Mouse (Mus musculus) left cerebral cortex, postnatal 10 days (tissue): ENCODE measurements around the gene Cfap43. TPM values are rescaled to one million over a fixed set of nuclear protein-coding genes. Genes with fewer than 3 reads are reported as not detected.
A peak's percentile ranks its signal among the peaks of the same experiment; 100 is the strongest.

Source experiments
- DNase-seq, 2 experiments: peaks; one replicate each; pipeline ENCODE4 v3.0.0; 2021 to 2022; ENCODE audit warnings: low spot score in 2 of 2, mixed read lengths in 1 of 2; ENCODE audit errors: extremely low spot score in 1 of 2
- intact Hi-C: fragments of 180-260 bp; cut with DNase I; formaldehyde crosslinking; loops from one replicate; pipeline ENCODE4 v1.15.1; 2025
- total RNA-seq, 2 experiments: library from RNA; stranded (reverse); gene quantifications; 2 replicates each; pipeline ENCODE4 v1.2.3; 2021

Gene Cfap43
- total RNA-seq, 2 experiments from 2014 or later: 0.41 to 0.59 TPM

DNA sequence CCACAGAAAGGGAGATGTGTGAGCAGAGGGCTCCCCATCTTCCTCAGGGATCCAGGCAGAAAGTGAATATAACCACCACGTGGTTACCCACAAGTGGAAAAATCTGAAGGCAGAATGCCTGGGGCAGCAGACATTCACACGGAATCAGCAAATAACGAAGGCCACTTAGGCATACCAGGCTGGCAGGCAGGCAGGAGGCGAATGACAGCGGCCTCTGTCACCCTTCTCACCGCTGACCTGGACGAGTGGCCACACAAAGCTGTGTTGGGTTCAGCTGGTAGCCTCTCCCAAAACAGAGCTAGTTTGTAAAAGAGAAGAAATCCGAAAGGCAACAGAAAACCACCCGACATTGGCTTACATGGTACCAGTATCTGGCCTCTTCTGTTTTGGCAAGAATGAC is 1.1 kb downstream of the Cfap43 start:
- DNase-seq: peak in 1 of 2 experiments; percentile 12
- intact Hi-C loops: no loop called here

DNA sequence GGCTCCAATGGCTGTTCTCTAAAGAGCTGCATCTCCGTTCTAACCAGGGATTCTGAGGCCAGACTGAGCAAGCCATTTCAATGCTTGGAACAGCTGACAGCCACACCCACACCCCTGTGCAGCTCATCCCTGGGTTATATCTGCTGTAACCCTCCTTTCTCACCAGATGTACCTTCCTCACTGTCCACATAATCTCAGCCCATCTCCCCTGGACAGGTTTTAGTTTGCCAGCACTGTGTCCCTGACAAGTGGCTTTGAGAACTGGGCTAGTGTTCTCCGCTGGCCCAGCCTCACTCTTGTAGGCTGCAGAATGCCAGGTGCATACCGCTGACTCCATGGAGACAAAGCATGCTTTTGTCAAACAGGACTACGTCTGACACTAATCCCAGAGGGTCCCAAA is 1.7 kb downstream of the Cfap43 start:
- intact Hi-C loops: no loop called here
- peak in 1 of 2 experiments; percentile 6 for DNase-seq

DNA sequence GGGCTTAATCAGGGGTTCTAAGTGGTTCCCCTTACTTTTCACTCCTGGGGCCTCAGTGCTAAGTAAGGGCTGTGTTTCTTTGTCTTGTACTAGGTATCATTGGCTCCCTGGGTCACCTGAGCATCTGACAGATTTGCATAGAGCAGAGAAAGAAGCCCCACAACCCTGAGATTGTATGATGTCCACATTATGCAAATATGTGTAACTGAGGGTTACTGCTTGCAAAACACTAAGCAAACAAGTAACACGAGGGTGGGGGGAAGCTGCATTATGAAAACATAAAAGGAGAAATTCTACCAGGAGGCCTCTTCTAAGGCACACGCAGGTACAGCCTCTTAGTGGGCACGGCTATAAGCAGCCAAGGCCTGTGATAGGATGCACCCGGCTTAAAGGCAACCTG is 3.8 kb downstream of the Cfap43 start:
- intact Hi-C loops: no loop called here
- DNase-seq: no peak

DNA sequence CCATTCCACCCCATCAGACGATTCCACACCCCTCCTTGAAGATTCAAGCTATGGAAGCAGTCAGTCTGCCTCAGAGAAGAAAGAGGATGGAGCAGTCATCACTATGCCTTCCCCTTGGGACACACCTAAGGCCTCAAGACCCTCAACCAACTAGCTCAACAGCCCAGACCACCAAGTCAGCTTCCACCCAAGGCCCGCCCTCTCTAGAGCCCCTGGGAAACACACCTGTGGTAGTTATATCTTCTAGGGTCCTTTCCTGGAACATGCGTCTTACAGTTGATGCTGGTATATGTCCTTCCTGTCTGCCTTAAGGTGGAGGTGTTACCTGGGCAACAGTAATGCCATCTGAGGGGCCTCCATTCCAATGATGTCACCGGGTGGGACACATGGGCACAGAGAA is 4.9 kb downstream of the Cfap43 start:
- DNase-seq: no peak
- intact Hi-C loops: no loop called here

DNA sequence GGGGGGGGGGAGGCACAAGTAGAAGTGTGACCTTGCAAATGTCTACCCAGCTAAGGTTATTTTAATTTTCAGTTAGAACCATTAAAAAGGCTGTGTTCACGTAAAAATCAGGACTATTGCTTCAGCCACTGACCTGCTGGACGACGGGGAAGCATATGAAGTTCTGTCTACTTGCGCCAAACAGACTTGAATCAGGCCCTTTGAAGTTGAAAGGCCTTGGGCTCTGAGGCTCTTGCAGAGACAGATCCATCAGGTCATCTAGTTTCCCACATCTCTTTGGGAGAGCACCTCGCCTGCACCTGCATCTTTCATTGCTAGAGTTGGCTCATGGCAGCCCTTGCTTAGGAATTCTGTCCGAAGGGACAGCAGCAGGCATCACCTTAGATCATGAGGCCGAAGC is 5.7 kb downstream of the Cfap43 start:
- intact Hi-C loops: no loop called here
- no peak for DNase-seq

DNA sequence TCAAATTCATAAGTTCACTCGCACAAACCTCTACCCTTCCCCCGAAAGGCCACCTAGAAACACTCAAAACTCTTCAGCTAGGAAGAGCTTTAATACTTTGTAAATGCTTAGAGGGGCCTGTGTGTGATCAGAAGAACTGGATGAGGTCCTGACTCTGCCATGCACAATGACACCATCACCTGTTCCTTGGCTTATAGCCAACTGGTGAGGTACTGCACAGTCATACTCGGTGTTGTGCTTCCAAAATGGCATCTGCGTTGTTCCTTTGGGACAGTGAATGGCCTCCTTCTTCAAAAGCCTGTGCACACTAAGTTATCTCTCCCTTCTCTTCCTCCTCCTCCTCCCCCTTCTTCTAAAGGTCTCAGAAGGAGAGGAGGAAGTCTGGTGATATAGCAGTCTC is 8.3 kb downstream of the Cfap43 start:
- intact Hi-C loops: no loop called here
- DNase-seq: no peak

DNA sequence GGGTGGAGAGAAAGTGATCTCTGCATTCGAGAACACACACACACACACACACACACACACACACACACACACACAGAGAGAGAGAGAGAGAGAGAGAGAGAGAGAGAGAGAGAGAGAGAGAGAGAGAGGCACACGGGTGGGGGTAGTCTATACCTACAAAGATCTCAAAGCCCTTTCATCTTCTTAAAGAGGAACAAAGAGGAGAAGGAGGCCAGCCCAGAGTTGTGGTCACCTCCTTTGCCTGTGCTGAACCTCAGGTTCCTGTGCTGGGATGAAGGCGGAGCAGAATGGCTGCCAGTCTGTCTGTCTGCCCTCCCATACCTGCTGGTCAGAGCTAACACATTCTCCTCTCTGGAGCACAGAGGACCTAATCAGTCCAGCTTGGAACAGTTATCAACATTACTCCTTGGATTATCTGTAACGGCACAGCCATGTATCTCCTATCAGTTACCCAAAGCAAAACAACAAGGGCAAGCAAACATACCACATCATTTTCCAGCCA is 8.9 kb downstream of the Cfap43 start:
- intact Hi-C loops: no loop called here
- DNase-seq: no peak

DNA sequence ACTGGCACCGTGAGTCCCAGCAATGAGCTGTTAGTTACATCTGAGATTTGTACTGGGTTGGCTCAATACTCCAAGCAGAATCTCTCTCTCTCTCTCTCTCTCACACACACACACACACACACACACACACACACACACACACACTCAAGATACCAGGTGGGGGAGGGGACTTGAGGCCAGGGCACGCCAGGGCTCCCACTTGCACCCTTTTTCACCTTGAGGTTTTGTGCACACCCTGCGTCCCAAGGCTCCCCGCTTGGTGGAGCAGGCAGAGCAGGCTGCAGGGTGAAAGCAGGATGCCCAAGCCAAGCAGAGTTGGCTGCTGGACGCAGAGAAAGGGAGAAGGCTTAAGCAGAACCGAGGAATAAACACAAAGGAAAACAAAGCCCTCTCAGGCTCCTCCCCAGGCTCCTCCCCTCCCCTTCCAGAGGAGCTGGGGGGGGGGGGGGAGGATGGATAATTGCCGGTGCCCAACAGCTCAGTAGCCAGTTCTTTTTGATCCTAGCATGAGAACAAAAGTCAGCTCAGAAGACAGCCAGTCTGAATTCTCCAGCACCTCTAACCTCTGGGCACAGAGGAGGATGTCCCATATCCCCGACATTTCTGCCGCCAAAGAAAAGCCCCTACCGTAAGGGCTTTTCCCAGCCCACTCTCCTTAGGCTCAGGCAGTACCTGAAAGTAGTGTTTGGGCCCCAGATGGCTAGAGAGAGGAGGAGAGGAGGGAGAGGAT is 9.5 kb downstream of the Cfap43 start:
- intact Hi-C loops: no loop called here
- no peak for DNase-seq

DNA sequence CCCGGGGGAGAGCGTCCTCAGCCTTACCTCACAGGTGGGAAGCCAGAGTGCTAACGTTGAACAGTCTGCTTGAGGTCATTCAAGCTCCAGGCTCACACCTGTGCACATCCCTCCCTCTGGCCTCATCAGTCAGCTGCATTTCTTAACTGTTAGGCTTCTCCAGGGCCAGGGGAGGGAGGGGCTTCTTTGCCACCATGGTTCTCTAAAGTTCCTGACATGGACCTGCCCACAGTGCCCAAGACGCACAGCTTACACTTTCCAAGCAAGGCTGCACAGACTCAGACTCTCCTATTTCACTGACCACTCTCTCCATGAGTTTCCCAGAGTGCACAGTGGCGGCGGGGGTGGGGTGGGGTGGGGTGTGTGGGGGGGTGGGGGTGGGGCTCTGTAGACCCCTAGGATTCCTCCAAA is 10.1 kb downstream of the Cfap43 start:
- intact Hi-C loops: no loop called here
- no peak for DNase-seq

DNA sequence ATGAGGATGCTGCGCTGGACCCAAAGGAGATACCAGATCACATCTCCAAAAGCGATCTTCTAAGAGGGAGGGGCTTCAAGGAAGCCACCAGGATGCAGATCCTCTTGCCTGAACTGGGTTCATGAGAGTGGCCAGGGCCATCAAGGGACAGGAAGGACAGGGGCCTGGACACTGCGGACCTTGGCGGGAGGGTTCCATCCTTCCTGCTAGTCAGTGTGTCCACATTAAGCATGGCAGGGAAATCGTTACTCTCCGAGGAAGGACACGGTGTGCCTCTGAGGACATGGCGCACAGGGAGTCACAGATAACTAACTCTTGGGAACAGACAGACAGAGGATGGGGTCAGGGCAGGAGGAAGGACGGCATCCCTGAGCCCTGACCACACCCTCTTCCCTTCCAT is 11.5 kb downstream of the Cfap43 start:
- intact Hi-C loops: no loop called here
- no peak for DNase-seq

DNA sequence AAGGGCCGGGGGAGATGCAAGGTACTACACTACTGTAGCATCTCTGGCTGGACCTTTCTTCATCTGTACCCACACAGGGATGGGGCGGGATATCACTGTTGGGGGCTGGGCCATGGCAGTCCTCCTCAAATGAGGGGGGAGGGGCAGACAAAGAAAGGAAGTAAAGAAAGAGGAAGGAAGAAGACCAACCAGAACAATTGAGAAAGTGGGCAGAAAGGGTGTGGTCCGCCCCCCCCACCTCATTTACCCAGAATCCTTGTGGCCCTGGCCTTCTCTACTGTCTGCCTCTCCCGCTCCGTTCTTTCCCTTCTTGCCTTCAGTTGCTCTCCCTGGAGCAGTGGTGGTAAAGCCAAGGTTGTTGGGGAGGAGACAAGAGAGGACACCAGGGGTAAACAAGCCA is 13.5 kb downstream of the Cfap43 start:
- intact Hi-C loops: no loop called here
- no peak for DNase-seq

DNA sequence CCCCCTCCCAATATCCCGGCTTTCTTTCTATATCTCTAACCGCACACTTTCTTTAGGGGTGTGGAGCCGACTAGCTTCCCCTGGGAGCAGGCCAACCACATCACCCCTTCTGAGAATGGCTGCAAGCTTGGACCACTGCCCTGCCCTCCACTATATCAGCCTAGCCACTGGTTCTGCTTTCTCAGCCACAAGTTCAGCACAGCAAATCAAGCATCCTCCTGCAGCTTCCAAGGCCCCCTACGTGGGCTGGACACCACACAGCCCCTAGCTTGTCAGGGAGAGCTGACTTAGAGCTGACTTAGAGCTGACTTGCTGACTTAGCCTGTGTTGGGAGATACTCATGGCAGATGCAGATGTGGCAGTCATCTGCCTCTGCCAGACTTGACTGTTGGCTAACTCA is 14.0 kb downstream of the Cfap43 start:
- DNase-seq: no peak
- intact Hi-C loops: no loop called here

DNA sequence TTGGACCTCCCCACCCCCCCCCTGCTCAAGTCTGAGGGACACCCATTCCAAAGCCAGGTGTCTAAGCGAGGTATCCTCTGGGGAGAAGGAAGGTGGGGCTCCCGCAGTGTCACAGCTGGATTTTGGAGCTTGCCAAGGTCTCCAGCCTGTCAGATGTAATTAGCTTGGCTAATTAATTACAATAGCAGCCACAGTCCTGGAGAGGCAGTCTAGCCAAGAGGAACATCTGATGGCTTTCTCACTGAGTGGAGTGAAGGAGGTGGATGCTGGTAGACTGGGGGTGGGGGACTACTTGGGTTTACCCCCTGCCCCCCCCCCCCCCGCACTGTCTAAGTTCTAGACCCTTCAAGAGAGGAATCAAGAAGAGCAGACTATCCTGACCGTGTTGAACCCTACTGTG is 15.4 kb downstream of the Cfap43 start:
- intact Hi-C loops: no loop called here
- DNase-seq: no peak

DNA sequence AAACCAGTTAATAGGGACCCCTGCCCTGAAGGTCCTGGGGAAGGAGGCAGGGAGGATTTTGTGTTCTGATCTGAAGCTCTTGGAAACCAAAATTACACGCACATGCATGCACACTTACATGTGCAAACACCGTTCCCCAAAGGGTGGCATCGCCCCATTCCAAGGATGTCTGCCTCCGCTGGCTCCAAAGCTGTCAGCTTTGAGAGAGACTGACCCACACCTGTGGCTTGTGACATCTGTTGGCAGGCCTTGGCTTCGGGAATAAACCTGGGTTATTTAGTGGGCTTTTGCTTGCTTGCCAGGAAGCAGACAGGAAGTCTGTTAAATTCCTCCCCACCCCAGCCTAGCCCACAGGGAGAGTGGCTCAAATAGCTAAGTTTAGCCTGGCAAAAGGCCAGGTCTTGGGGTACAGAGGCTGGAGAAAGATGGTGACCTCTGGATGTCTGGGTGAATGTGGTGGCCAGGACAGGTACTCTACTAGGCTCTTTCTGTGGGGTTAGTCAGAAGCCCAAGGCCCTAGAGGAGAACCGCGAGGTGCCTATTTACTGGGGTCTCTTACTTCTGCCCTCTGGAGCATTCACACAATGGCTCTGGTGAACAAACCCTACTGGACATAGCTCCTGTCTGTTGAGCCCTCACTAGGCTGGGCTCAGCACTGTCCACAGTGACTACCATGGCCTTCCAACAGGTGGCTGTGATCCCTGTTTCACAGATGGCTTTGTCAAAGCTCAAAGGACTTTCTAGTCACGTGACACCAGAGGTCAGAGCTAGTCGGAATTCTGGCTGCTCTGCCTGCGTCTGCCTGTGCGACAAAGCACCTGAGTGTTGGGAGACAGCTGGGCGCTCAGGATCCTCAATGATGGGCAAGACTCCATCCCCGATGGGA is 16.5 kb downstream of the Cfap43 start:
- peak in 1 of 2 experiments; percentile 56 for DNase-seq
- intact Hi-C loops: no loop called here

DNA sequence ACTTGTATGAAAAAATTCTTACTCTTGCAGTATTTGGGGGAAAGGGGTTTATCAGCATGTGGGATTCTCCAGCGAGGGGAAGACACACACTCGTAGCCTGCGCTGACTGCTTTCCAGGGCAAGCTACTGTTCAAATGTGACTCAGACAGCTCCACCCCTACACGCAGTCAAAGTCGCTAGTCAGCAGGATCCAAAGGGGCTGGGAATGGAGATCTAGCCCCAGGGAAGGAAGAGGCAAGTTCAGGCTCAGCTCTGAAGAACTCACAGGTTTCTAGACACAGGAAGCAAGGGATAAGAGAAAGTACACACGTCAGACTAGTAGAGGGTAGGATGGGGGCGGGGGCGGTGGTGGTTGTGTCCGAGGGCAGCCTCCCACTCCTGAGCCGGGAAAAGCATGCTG is 18.5 kb downstream of the Cfap43 start:
- intact Hi-C loops: no loop called here
- DNase-seq: no peak

DNA sequence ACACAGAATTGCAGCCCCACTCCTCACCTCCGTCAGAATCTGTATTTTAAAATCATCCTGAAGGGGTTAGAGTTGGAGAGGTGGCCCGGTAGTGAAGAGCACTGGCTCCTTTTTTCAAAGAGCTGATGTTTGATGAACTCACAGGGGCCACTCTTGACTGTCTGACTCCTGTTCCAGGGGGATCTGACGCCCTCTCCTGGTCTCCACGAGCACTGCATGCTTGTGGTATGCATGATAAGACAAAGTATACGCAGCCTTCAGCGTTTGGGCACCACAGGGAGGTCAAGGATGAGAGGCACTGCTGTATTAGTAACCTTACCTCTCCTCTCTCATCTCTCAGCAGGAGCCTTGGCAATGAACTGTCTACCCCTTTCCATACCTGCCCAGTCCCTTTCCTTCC is 19.1 kb downstream of the Cfap43 start:
- DNase-seq: no peak
- intact Hi-C loops: no loop called here

DNA sequence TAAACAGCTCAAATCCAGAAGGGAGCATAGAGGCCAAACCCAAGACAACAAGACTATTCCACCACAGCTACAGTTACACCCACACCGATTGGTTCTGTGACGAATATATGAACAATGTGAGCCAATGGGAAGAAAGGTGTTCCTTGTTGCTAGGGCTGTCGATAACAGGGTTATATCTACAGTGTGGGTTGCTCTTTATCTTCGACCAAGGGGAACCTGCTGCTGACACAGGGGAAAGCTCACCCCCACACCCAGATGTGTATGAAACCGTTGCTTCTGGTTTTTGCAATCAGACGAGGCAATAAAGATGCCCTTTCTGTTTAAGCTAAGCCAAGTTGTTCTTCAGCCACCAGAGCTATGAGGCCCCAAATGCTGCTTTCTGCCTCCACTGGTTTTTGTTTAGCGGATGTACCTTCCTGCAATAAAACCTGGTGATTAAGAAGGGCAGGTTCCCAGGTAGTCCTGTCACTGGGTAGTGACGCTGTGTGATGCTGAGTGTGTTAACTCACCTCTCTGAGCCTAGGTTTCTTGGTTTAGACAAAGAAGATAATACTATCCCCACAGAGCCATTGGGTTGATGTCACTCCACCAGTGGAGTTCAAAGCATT is 20.5 kb downstream of the Cfap43 start:
- intact Hi-C loops: no loop called here
- DNase-seq: no peak

DNA sequence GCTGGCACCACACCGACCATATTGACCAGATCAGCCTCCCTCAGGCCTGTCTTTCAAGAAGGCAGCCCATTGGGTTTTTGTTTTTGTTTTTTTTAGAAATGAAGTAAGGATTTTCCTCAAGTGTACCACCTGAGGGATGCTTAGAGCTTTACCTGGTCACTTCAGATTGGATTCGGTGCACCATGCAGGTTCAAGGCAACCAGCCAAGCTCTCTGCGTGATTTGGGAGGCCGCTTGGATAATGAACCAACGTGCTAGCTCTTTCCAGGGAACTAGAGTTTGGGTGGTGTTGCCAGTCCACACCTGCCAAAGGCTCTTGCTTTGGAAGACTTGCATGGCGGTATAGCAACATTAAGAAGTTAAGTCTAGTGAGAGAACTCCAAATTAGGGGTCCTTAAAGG is 26.0 kb downstream of the Cfap43 start:
- intact Hi-C loops: no loop called here
- DNase-seq: no peak

DNA sequence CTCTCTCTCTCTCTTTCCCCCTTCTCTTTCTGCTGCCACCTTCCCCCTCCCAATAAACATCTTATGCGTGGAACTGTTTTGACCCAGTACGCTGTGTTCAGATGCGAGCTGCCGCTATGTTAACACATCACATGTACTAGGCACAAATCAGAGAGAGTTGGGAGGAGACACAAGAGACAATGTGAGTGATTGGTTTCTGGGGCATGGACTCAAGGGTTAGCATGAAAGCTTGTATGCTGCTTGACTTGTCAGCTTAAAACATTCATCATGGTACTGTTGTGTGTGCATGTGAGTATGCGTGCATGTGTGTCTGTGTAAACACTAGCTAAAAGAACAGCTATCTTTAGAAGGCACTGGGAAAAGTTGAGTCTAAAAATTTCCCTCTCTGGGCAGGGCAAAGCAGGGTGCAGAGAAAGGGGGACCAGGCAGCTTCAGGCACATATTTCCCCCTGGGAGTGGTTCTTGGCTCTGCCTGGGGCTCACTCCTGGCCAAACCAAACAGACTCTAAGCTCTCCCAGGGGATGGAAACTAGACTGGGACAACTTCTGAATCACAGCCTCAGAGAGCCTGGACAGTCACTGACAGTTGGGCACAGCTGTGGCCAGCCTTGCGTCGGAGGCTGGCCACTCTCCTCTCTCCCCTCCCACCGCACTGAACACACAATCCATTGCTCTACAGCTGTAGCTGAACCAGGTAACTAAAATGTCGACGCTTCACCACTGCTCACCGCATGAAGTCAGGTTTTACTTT is 27.4 kb downstream of the Cfap43 start:
- intact Hi-C loops: no loop called here

More for the DNA sequence above, 27.4 kb downstream of the Cfap43 start:
- peak in 1 of 2 experiments; percentile 40 for DNase-seq
